Mouse (Mus musculus) spleen, adult 2 months (tissue): ENCODE results near the gene Trmt10a.

Experiments
- CTCF ChIP-seq: fragments of 200-500 bp; IDR thresholded peaks from 2 replicates; pipeline ENCODE4 v1.5.1; 2011; ENCODE audit warnings: mild to moderate bottlenecking, inconsistent platforms; ENCODE audit not compliant: insufficient read depth, insufficient read length, insufficient replicate concordance; ENCODE audit errors: extremely low read depth
- POLR2A ChIP-seq: fragments of 200-500 bp; IDR thresholded peaks from 2 replicates; pipeline ENCODE4 v1.6.1; 2011; ENCODE audit warnings: low read depth, low read length, inconsistent platforms

GRCm38 (mm10) chr3:138121461-138121860 lies 21.8 kb upstream of the Trmt10a start:
- TF ChIP-seq CTCF (no peak), POLR2A (no peak)
